Mouse (Mus musculus) G1E (cell line): ENCODE results near the gene Pfn3.

ENCODE experiments used
- CTCF ChIP-seq: IDR thresholded peaks from 2 replicates; pipeline ENCODE4 v1.5.1; 2012; ENCODE audit warnings: low read depth, low read length, inconsistent platforms, mixed read lengths
- GATA1 ChIP-seq: IDR thresholded peaks from 2 replicates; pipeline ENCODE4 v1.6.1; 2012; ENCODE audit warnings: borderline replicate concordance, low read length, inconsistent platforms, mixed read lengths
- GATA2 ChIP-seq: IDR thresholded peaks from 2 replicates; pipeline ENCODE4 v1.6.1; 2012; ENCODE audit warnings: low read depth, low read length, inconsistent platforms, borderline replicate concordance
- POLR2AphosphoS5 ChIP-seq: IDR thresholded peaks from 2 replicates; pipeline ENCODE4 v1.6.1; 2012; ENCODE audit warnings: low read depth, low read length, inconsistent platforms; ENCODE audit not compliant: insufficient replicate concordance
- TAL1 ChIP-seq: conservative IDR thresholded peaks from 2 replicates; pipeline ENCODE4 v1.6.1; 2012; ENCODE audit warnings: low read depth, low read length, inconsistent platforms, mixed read lengths

DNA sequence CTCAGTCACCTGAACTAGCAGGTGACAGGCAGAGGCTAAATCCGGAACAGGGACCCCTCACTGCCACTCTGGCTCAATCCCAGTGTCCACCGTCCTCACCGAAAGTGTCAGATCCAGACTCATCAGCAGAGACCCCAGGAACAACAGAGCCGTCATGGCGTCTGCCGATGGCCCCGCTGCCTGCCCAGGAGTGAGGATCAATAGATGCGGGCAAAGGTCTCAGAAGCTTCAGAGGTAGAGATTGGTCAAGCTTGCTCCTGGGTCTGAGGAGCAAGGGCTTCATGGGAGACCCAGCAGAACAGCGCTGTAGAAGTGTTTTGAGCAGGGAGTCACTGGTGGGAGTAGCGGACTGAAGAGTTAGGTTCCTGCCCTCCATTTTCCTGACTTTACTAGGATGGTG is 11.6 kb upstream of the Pfn3 start, which contains the start of gene F12:
- TF ChIP-seq CTCF (no peak), GATA1 (no peak), POLR2AphosphoS5 (no peak), TAL1 (no peak), GATA2 (no peak)
